Comparison of ENCODE assay signal across 9 mouse cellular contexts in the genomic region with DNA sequence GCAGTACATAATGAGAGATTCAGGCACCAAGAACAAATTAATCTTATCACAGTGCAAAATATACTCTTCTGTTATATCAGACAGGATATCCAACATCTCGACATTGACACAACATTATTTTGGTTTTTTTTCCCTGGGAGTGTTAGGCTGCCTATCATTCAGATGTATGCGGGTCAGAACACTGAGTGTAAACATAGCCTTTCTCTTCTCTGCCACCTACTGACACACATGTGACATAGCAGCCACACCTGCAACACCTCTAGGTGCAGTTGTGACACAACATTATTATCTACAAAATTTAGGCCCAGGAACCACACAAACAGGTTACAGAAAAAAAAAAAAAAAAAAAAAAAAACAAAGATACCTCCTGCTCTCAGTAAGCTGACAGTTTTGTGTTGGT.
DNase-seq lines count a peak whose midpoint lies in the region; ATAC-seq and TF ChIP-seq lines count a peak whose summit lies in the region.
"Had no signal": no experiment of that assay in that cellular context is flagged by ENCODE, and none has a peak within 500 bp of the region (broad histone marks: within the 10 kb centered on the region; RNA-seq: fewer than 3 reads in every experiment).

No protein-coding gene starts in this region.

- H3K27me3 ChIP-seq in hindbrain, postnatal 0 days (ENCODE audit: insufficient read depth, low read length): no peaks in the 10 kb centered on the region
- H3K27me3 ChIP-seq in hindbrain, embryonic 13.5 days: no peaks in the 10 kb centered on the region
- no peaks in the 10 kb centered on the region for H3K27me3 ChIP-seq in thymus, adult 2 months (ENCODE audit: control insufficient read depth, insufficient read depth, low read length)
- H3K27me3 ChIP-seq in embryonic facial prominence, embryonic 14.5 days (replicated peaks; ENCODE audit: control insufficient read depth, insufficient read depth, low read length): no peaks in the 10 kb centered on the region
- H3K27me3 ChIP-seq: megakaryocyte, embryonic 14.5 days had no signal

- H3K9me3 ChIP-seq in hindbrain, postnatal 0 days (ENCODE audit: low read length): no peaks in the 10 kb centered on the region
- H3K9me3 ChIP-seq in hindbrain, embryonic 13.5 days: no peaks in the 10 kb centered on the region
- H3K9me3 ChIP-seq in embryonic facial prominence, embryonic 14.5 days (ENCODE audit: control insufficient read depth, low read length): no peaks in the 10 kb centered on the region
- H3K9me3 ChIP-seq: megakaryocyte, embryonic 14.5 days had no signal

- WGBS in hindbrain, postnatal 0 days: 36% methylated on average over 2 of the region's 2 CpGs
- 40% methylated on average over 2 of the region's 2 CpGs for WGBS in hindbrain, embryonic 13.5 days
- 48% methylated on average over 2 of the region's 2 CpGs for WGBS in thymus, adult 2 months
- 38% methylated on average over 2 of the region's 2 CpGs for WGBS in embryonic facial prominence, embryonic 14.5 days

- H3K4me3 ChIP-seq in hindbrain, postnatal 0 days (ENCODE audit: low read length): no peak overlapping the region
- H3K4me3 ChIP-seq in hindbrain, embryonic 13.5 days: no peak overlapping the region
- no peak overlapping the region for H3K4me3 ChIP-seq in thymus, adult 2 months (ENCODE audit: control insufficient read depth, insufficient read depth, low read length)
- H3K4me3 ChIP-seq in embryonic facial prominence, embryonic 14.5 days (ENCODE audit: low read depth, low read length): no peak overlapping the region
- H3K4me3 ChIP-seq: megakaryocyte, embryonic 14.5 days had no signal

- no peak overlapping the region for H3K27ac ChIP-seq in hindbrain, postnatal 0 days
- H3K27ac ChIP-seq in hindbrain, embryonic 13.5 days: no peak overlapping the region
- H3K27ac ChIP-seq in thymus, adult 2 months (ENCODE audit: control insufficient read depth, insufficient read depth, low read length): no peak overlapping the region
- H3K27ac ChIP-seq in embryonic facial prominence, embryonic 14.5 days (replicated peaks; ENCODE audit: low read depth, low read length): no peak overlapping the region

- no peaks in the 10 kb centered on the region for H3K36me3 ChIP-seq in hindbrain, postnatal 0 days (ENCODE audit: insufficient read depth, low read length)
- no peaks in the 10 kb centered on the region for H3K36me3 ChIP-seq in hindbrain, embryonic 13.5 days
- no peaks in the 10 kb centered on the region for H3K36me3 ChIP-seq in thymus, adult 2 months (ENCODE audit: control insufficient read depth, insufficient read depth, low read length)
- no peaks in the 10 kb centered on the region for H3K36me3 ChIP-seq in embryonic facial prominence, embryonic 14.5 days (ENCODE audit: control insufficient read depth, insufficient read depth, low read length)

- H3K4me2 ChIP-seq in hindbrain, postnatal 0 days (ENCODE audit: low read depth, low read length): no peak overlapping the region
- H3K4me2 ChIP-seq in hindbrain, embryonic 13.5 days: no peak overlapping the region
- H3K4me2 ChIP-seq in embryonic facial prominence, embryonic 14.5 days (ENCODE audit: low read depth, low read length): no peak overlapping the region

- no peaks in the 10 kb centered on the region for H3K4me1 ChIP-seq in hindbrain, postnatal 0 days (ENCODE audit: insufficient read depth, low read length)
- H3K4me1 ChIP-seq in hindbrain, embryonic 13.5 days (replicated peaks): peaks cover 13% of the 10 kb centered on the region
- no peaks in the 10 kb centered on the region for H3K4me1 ChIP-seq in thymus, adult 2 months (replicated peaks; ENCODE audit: control insufficient read depth, insufficient read depth, low read length)
- H3K4me1 ChIP-seq in embryonic facial prominence, embryonic 14.5 days (ENCODE audit: control insufficient read depth, insufficient read depth, low read length): peaks cover 4% of the 10 kb centered on the region; the same call in 1 of the 2 replicates

- H3K9ac ChIP-seq in hindbrain, postnatal 0 days (replicated peaks; ENCODE audit: low read length): no peak overlapping the region
- H3K9ac ChIP-seq in hindbrain, embryonic 13.5 days: no peak overlapping the region
- no peak overlapping the region for H3K9ac ChIP-seq in embryonic facial prominence, embryonic 14.5 days (ENCODE audit: low read depth, low read length)

- no peak for ATAC-seq in hindbrain, postnatal 0 days
- no peak for ATAC-seq in hindbrain, embryonic 13.5 days (ENCODE audit: low FRiP score)
- peak; percentile 28; the same call in 1 of the 2 replicates for ATAC-seq in embryonic facial prominence, embryonic 14.5 days (ENCODE audit: low read depth)
- ATAC-seq in frontal cortex, adult (ENCODE audit: low TSS enrichment): no peak

- peak; percentile 78 for TF ChIP-seq CTCF in hindbrain, postnatal 0 days (IDR thresholded peaks at IDR 0.05; ENCODE audit: low read depth)
- TF ChIP-seq CTCF in thymus, adult 2 months (IDR thresholded peaks at IDR 0.05; ENCODE audit: borderline replicate concordance, control insufficient read depth, extremely low read depth, insufficient read depth, low read length, poor library complexity): no peak

- DNase-seq in hindbrain, postnatal 0 days (ENCODE audit: low spot score): peak; percentile 66
- peak; percentile 23 for DNase-seq in thymus, adult 2 months
- no peak for DNase-seq in thymus, adult 18-20 months
- DNase-seq in embryonic facial prominence, embryonic 14.5 days (ENCODE audit: low spot score): no peak
- no peak for DNase-seq in ovary, postnatal 10 days (ENCODE audit: low spot score)
- DNase-seq in spleen, adult 12 weeks (ENCODE audit: low spot score): no peak

- TF ChIP-seq POLR2A in thymus, adult 2 months (IDR thresholded peaks at IDR 0.05; ENCODE audit: control insufficient read depth, extremely low read depth, insufficient read depth, low read length, poor library complexity): no peak

Comparison
In these comparisons a context has a peak if more than half of its experiments do, and no peak if none do; other contexts are left out.
1. DNase-seq: peak in hindbrain, postnatal 0 days (single experiment) and thymus, adult 2 months (single experiment); none in thymus, adult 18-20 months (0 of 2), embryonic facial prominence, embryonic 14.5 days (single experiment), ovary, postnatal 10 days (single experiment) and spleen, adult 12 weeks (single experiment).